Mouse (Mus musculus): ENCODE results near the gene Gbf1.

GRCm38 (mm10) chr19:46284686-46285085 lies 132.4 kb downstream of the Gbf1 start:
- no peak for TF ChIP-seq CTCF (IDR thresholded peaks at IDR 0.05; ENCODE audit: control insufficient read depth, insufficient read depth, insufficient replicate concordance, low read depth, low read length)
- TF ChIP-seq POLR2A (IDR thresholded peaks at IDR 0.05; ENCODE audit: control insufficient read depth, low read depth, low read length): no peak

Measured in testis, adult 2 months (tissue).